Mouse (Mus musculus): ENCODE measurements around the gene Pde7b.

DNA sequence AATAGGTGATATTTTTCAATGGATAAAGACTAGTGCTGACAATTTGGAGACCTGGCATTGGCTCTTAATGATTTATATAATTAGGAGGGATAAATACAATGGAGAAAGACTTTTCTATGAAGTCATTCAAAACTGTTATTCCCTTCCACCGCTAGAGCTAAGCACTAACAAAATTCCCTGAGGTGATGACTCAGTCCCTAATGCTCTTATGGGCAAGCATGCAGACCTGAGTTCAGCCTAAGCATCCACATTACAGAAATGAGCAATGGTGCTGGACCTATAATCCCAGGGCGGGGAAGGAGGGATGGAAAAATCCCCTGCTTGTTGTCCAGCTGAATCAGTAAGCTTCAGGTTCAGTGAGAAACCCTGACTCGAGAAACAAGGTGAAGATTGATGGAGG is 260.2 kb downstream of the Pde7b start:
- TF ChIP-seq CTCF (IDR thresholded peaks at IDR 0.05; ENCODE audit: borderline replicate concordance, extremely low read depth, insufficient read depth, insufficient read length) (no peak), POLR2A (IDR thresholded peaks at IDR 0.05; ENCODE audit: borderline replicate concordance, extremely low read depth, insufficient read depth, insufficient read length, poor library complexity, severe bottlenecking) (no peak)

All from brain, embryonic 14.5 days (tissue).